Mouse (Mus musculus): Measurements from ENCODE around the gene Ugt1a10. TPM values are rescaled to one million over a fixed set of nuclear protein-coding genes. Genes with fewer than 3 reads are reported as not detected.

The Ugt1a10 gene
- total RNA-seq, 1 experiment from 2014 or later: not detected

- ATAC-seq (replicated peaks; ENCODE audit: low read depth, poor library complexity, severe bottlenecking): no peak
Measured at GRCm38 (mm10) chr1:88243861-88244260, 188.7 kb downstream of the Ugt1a10 start.

DNA sequence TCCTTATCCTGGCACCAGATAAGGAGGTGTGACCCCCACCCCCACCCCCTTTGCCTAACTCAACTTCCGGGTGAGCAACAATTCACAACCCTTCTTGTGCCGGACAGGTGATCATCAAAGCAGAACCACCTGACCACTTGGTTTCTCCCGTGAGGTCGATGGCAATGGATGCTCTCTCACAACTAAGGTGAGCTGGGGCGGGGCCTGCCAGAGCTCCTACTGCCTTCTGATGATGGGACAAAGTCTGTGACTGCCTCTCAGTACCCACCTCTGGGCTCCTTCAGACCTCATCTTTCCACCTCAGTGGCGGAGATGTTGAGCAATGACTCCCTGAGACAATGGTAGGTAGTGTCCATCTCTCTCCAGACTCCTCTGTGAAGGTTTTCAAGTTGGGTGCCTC is 190.7 kb downstream of the Ugt1a10 start:
- ATAC-seq (replicated peaks; ENCODE audit: low read depth, poor library complexity, severe bottlenecking): no peak

- no peak for ATAC-seq (replicated peaks; ENCODE audit: low read depth, poor library complexity, severe bottlenecking)
Measured at GRCm38 (mm10) chr1:88246386-88246785, 191.2 kb downstream of the Ugt1a10 start.

DNA sequence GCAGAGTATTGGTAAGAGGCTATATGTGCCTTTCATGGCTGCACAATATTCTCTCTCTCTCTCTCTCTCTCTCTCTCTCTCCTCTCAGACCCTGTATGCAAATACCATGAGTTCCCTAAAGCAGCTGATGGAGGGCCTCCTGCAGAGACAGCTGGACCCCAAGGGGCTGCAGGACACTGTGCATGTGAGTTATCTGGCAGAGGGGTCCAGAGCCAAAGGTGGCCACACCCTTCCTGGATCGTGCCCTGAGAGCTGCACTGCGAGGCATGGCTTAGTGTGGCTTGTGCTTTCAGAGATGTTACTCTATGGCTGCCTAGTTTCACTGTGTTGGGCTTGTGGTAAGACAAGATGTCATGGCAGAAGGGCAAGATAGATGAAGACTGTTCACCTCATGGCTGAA is 192.5 kb downstream of the Ugt1a10 start:
- no peak for ATAC-seq (replicated peaks; ENCODE audit: low read depth, poor library complexity, severe bottlenecking)

GRCm38 (mm10) chr1:88248658-88249057 is 193.5 kb downstream of the Ugt1a10 start:
- peak; percentile 10; the same call in 1 of the 2 replicates for ATAC-seq (replicated peaks; ENCODE audit: low read depth, poor library complexity, severe bottlenecking)

- ATAC-seq (replicated peaks; ENCODE audit: low read depth, poor library complexity, severe bottlenecking): no peak
Measured at GRCm38 (mm10) chr1:88249596-88249995, 194.4 kb downstream of the Ugt1a10 start.

DNA sequence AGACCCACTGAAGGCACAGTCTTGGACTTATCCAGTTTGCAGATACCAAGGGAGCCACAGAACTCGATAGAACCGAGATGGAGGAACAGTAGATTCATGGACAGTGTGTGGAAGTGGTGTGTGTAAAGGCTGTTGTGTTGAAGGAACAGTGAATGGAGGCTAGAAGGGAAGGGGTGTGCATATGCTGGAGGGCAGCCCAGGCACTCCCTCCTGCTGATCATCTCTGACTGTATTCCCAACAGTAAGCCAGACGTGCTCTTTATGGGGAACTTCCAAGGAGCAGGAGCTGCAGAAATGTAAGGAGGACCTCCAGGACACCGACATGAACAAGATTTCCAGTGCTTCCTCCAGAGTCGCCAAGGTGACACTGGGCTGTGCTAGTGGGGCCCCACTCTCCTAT is 194.8 kb downstream of the Ugt1a10 start:
- no peak for ATAC-seq (replicated peaks; ENCODE audit: low read depth, poor library complexity, severe bottlenecking)

DNA sequence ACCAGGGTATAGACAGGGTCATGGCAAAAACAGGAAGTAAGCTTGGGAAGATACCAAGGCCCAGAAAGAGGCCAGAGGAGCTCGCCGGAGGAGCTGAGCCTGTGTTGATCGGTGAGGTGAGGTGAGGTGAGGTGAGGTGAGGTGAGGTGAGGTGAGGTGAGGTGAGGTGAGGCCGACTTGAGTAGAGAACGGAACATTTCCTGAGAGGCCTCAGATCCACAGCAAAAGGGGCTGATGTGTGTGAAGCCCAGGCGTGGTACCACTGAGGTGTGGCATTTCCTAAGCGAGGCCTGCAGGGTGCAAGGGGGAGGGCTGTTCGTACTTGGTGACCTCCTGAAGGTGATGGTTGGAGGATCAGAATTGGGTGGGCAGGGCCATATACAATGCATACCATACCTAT is 197.9 kb downstream of the Ugt1a10 start:
- 0 out of 2 replicates have a peak, but pooled peaks have one; percentile 9 for ATAC-seq (replicated peaks; ENCODE audit: low read depth, poor library complexity, severe bottlenecking)

DNA sequence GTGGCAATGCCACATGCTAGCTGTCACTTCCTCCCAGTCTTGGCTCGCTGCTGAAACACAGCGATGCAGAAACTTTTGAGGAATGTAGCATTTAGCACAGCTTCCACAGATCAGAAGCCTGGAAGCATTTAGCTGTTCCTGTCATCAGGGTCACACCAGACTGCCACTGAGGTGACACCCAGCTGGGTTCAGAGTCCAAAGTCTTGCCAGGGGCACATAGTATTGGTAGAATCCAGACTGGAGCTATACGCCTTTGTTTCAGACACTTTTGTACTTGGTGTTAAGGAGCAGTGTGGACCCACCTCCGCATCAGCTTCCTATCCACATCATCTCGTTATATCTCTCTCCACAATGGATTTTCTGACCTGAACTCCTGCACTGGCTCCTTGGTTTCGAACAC is 198.4 kb downstream of the Ugt1a10 start:
- no peak for ATAC-seq (replicated peaks; ENCODE audit: low read depth, poor library complexity, severe bottlenecking)

- ATAC-seq (replicated peaks; ENCODE audit: low read depth, poor library complexity, severe bottlenecking): no peak
Measured at GRCm38 (mm10) chr1:88254793-88255465, 199.7 kb downstream of the Ugt1a10 start.

- ATAC-seq (replicated peaks; ENCODE audit: low read depth, poor library complexity, severe bottlenecking): no peak
Measured at GRCm38 (mm10) chr1:88255466-88255857, 200.3 kb downstream of the Ugt1a10 start.

- no peak for ATAC-seq (replicated peaks; ENCODE audit: low read depth, poor library complexity, severe bottlenecking)
Measured at GRCm38 (mm10) chr1:88255989-88256754, 201.0 kb downstream of the Ugt1a10 start.

GRCm38 (mm10) chr1:88256886-88257663 is 201.9 kb downstream of the Ugt1a10 start:
- ATAC-seq (replicated peaks; ENCODE audit: low read depth, poor library complexity, severe bottlenecking): no peak

DNA sequence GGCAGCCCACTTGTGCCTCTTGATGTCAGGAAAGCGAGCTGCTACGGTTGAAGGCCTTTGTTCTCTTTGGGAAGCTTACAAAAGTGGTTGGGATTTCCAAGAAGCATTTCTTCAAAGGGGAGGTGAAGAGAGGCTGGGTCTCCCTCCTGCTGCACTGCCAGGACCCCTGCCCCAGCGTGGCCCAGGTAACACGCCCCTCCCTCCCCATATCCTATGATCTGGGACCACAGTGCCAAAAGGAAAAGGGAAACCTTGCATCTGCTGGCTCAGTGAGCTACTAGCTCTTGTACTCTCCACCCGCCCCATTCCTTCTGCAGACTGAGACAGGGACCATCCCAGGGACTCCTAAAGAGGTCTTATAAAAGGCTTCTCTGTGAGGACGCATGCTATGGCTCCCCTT is 202.5 kb downstream of the Ugt1a10 start:
- ATAC-seq (replicated peaks; ENCODE audit: low read depth, poor library complexity, severe bottlenecking): no peak

DNA sequence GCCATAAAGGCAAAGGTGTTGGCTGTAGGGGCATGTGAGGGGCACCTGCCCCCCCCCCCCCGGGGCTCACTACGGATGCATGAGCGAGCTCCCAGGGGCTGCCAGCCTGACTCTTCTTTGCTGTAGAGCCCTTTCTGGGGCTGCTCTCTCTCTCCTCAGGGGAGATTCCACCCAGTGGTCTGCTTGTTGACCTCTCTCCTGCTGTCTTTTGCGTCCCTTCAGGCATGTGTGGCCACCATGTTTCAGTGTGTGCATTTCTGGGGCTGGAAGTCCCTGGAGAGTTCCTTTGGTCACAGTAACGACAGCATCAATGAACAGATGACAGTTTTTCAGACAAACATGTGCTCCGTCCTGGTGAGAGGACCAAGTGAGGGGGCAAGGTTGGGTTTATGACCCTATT is 203.2 kb downstream of the Ugt1a10 start:
- no peak for ATAC-seq (replicated peaks; ENCODE audit: low read depth, poor library complexity, severe bottlenecking)

- peak; percentile 15 for ATAC-seq (replicated peaks; ENCODE audit: low read depth, poor library complexity, severe bottlenecking)
Measured at GRCm38 (mm10) chr1:88258881-88259642, 203.9 kb downstream of the Ugt1a10 start.

- no peak for ATAC-seq (replicated peaks; ENCODE audit: low read depth, poor library complexity, severe bottlenecking)
Measured at GRCm38 (mm10) chr1:88259643-88260024, 204.4 kb downstream of the Ugt1a10 start.

DNA sequence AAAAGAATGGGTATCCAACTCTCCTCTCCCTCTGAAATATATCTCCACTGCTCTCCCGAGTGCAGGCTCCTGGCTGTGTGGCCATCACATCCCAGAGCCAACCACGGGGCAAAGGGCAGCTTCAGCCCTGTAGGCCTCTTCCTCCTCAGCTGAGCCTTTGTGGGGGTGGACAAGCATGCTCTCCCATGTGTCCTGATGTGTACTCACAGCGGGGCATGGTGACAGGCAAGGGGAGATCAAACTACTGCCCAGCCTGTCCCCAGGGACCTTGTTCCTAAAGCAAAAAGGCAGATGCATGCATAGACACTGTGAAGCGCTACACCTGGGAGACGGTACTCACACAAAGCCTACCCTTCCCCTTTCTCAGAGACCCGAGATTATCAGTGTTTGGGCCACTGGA is 204.9 kb downstream of the Ugt1a10 start:
- no peak for ATAC-seq (replicated peaks; ENCODE audit: low read depth, poor library complexity, severe bottlenecking)

GRCm38 (mm10) chr1:88260604-88261377 is 205.6 kb downstream of the Ugt1a10 start:
- peak; percentile 2; the same call in 1 of the 2 replicates for ATAC-seq (replicated peaks; ENCODE audit: low read depth, poor library complexity, severe bottlenecking)
